Mouse (Mus musculus) hematopoietic stem cell, adult 5-6 weeks (primary cell): ENCODE data around the gene Nlrp1a. TPM values are rescaled to one million over a fixed set of nuclear protein-coding genes. Genes with fewer than 3 reads are reported as not detected.
A peak's percentile ranks its signal among the peaks of the same experiment; 100 is the strongest.

Source experiments
- ATAC-seq, 2 experiments: fragments of 125-278 bp in 1 of 2; replicated peaks in 1 of 2; 2 replicates each; pipeline ENCODE4 v1.8.0; 2016 to 2017; ENCODE audit warnings: inconsistent platforms in 2 of 2, mild to moderate bottlenecking in 2 of 2, moderate number of reproducible peaks in 2 of 2, low read depth in 1 of 2, moderate TSS enrichment in 1 of 2; ENCODE audit not compliant: low FRiP score in 2 of 2, poor library complexity in 2 of 2, severe bottlenecking in 2 of 2, insufficient read depth in 1 of 2, low TSS enrichment in 1 of 2
- total RNA-seq: library from RNA; stranded (forward); fragments of 172-1452, 232-1000 nt; gene quantifications from 2 replicates; pipeline ENCODE4 v1.2.3, GENCODE M21; 2017

The Nlrp1a gene
- 6.5 and 8.6 TPM in 2 replicates for total RNA-seq

DNA sequence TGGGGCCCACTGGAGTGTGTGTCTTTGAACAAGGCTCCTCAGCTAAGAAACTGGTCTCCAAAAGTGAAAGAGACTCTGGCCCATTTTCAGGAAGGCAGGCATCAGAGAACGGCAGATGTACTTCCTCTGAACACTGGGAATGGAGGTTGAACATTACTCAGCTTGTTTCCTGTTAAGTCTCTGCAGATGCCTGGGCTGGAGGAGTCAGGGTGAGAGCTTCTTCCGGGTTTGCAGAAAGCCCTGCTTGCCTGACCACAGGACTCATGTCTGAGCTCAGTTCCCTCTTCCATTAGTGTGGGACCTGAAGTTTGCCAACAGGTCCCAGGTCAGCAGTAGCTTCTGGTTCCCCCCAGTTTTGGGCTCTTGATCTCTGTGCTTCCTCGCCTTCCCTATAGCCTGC lies at the start of gene Nlrp1a:
TSS of gene Nlrp1a (minus strand) at position 44 of the 400 bp plus-strand sequence.
- peak; percentile 96 to 98 for ATAC-seq

- no peak for ATAC-seq
These were observed 25.1 kb upstream of the Nlrp1a start for GRCm38 (mm10) chr11:71169633-71170032.

- ATAC-seq: peak in 1 of 2 experiments; percentile 69; a peak in 2 of 4 replicates
These were observed 19.6 kb upstream of the Nlrp1a start for GRCm38 (mm10) chr11:71164139-71164538.

DNA sequence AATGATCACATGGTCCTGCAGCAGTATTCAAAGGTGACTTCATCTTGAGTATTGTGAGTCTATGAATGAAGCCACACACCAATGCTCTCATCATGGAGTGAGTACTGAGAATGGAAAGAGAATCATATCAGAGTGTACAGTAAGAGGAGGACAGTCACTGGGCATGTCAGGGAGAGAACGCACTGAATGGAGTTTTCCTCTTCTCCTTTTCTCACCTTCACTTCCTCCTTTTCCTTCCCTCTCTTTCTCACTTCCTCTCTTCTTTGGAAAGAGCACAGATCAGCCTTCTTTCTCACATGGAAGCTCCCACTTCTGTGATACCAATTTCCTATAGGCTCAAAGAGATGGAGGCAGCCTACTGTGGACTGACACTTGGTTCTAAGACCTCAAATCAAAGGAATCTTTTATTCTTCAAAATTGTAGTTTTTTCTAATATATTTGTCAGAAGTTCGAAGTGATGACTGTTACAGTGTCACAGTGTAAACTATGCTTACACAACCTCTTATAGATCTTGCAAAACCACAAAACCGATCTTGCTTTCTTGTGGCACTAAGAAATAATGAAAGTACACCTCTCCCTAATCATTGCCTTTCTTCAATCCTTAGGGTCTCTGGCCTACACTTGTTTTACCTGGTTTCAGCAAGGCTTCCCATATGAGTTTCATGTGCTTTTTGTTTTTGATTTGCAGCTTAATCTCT lies 15.1 kb upstream of the Nlrp1a start:
- ATAC-seq: peak in 1 of 2 experiments; percentile 25; a peak in 1 of 4 replicates

DNA sequence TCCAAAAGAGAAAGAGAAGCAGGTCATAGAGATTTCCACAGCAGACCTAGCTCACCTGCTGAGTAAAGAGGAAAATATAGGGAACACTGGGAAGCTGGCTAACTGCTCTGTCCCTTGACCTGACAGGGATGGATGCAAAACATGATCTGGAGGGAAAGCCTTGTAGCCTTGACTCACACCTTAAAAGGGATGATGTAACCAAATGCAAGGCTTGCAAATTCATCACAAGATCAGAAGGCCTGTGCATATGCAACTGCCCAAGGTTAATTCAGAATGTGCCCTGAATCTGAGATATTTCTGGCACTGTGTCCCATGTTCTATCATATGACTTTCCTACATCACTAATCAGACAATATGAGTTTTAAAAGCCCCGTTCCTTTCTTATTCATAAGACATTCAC lies 10.8 kb upstream of the Nlrp1a start:
- no peak for ATAC-seq

- no peak for ATAC-seq
These were observed 2.5 kb downstream of the Nlrp1a start for GRCm38 (mm10) chr11:71142031-71142430.

DNA sequence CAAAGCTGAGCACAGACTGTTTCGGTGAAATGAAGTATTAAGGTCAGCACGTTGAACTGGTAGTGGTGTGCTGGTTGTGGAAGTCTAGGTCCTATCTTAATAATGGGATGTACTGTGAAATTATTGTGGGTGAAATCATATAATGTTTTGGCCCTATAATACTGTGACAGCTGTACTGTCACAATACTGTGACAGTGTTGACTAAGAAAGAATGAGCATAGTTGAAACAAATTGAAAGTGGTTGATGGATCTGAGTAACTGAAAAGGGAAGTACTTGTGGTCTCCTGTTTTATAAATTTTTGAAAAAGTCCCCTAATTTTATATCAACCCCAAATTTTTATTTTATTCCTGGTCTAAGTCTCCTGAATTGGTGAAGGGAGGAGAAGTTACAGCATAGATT lies 37.4 kb downstream of the Nlrp1a start:
- ATAC-seq: no peak; a peak in 1 of 4 replicates

DNA sequence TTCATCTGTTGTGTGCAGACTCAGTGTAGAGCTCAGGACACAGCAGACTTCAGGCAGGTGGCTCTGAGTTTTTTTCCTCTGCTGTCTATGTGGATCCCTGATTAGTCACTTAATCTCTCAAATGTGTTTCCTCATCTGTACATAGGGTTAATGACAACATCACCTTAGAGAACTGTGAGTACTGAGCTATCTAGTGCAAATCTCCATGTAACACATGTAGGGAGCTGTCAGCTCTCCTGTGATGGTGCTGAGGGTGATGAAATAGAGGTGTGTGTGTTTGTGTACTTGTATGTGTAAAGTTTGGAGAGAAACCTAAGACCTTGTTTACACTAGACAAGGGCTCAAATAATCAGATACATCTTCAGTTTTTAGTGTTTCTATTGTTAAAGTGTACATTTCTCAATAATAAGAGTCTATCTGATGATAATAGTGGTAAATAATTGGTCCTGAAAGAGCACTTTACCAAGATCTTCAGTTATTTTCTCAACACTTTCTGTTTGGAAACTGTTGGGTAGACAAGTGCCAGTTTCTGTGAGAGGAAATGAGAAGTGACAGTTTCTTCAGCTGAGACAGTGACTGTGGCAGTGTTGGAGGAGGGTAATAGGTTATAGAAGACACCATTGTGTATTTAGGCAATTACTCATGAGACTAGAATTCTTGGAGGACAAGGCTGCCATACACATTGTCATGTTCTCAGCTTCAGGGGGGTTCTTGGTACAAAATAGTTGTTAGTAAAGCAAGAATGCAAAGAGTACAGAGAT lies 38.1 kb downstream of the Nlrp1a start:
- peak in 1 of 2 experiments; percentile 29; a peak in 1 of 4 replicates for ATAC-seq

GRCm38 (mm10) chr11:71103931-71104330 lies 40.6 kb downstream of the Nlrp1a start:
- ATAC-seq: no peak

DNA sequence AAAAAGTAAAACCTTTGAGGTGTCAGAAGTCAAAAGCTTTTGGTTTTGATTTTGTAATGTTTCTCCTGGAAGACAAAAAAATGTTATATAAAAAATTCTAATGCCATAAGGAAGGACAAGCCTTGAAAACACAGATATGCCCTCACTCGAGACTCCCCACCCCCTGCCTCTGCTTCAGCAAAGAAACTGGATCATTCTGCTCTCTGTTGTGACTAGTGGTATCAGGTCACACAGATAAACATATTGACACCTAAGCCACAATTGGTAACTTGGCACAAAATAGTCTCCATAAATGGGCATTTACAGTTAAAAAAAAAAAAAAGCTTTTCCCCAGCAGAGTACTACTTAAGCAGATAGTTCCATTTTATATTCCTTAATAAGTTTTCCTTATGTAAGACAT lies 68.2 kb downstream of the Nlrp1a start:
- ATAC-seq: no peak

DNA sequence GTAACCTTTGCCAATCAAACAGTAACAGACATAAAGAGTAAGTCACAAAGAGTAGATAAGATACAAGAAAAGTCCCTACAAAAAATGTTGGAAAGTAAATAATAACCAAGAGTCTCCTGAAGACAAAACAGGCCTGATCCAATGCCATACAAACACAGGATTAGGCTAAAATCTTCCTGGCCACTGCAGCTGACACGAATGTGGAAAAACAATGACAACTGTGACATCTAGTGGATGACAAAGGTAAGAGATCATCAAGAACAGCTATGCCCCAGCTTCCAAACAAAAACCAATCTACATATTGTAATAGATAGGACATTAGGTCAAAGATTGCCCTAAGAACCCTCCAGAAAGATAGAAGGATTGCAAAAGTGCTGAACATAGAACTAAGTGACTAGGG lies 92.0 kb downstream of the Nlrp1a start:
- ATAC-seq: no peak

Other genes starting within 250 kb of the Nlrp1a start
- 131 and 148 TPM in 2 replicates for gene Nup88, start 174.7 kb downstream of the Nlrp1a start, total RNA-seq
- gene Rpain, start 174.5 kb downstream of the Nlrp1a start, total RNA-seq: 28.5 and 32.5 TPM in 2 replicates
- 48.3 and 82.1 TPM in 2 replicates for gene C1qbp, start 161.7 kb downstream of the Nlrp1a start, total RNA-seq
- gene Dhx33, start 140.3 kb downstream of the Nlrp1a start, total RNA-seq: 39.6 and 39.8 TPM in 2 replicates
- gene Mis12, start 125.1 kb downstream of the Nlrp1a start, total RNA-seq: 30.8 and 38.1 TPM in 2 replicates
- gene Derl2, start 124.9 kb downstream of the Nlrp1a start, total RNA-seq: 27.6 and 31.6 TPM in 2 replicates
- gene 6330403K07Rik, start 111.2 kb downstream of the Nlrp1a start, total RNA-seq: 1.4 TPM in 1 of 2 replicates, not detected in the other
- gene Nlrp1b, start 86.0 kb upstream of the Nlrp1a start, total RNA-seq: 1.6 and 5.5 TPM in 2 replicates